Mouse (Mus musculus) ZHBTc4 (cell line): ENCODE measurements around the gene Gm36864.
"Not testable (repeated sequence)": the region's sequence is repeated elsewhere in the genome, so short reads cannot be mapped to it uniquely, and the experiment has no call there.

Source experiments
- DNase-seq: peaks from one replicate; pipeline ENCODE4 v3.0.0-alpha.2; 2011; ENCODE audit warnings: low read depth, low spot score

The Gm36864 gene

GRCm38 (mm10) chr7:44235909-44236308 lies at the start of gene Gm36864:
TSS of gene Gm36864 (plus strand) at chr7:44236177.
- no peak for DNase-seq

GRCm38 (mm10) chr7:44186516-44186915 lies 49.5 kb upstream of the Gm36864 start:
- DNase-seq = not testable (repeated sequence)

GRCm38 (mm10) chr7:44187936-44188335 lies 48.0 kb upstream of the Gm36864 start, which contains the start of gene Klk1b24:
TSS of gene Klk1b24 (plus strand) at chr7:44188236.
- DNase-seq = not testable (repeated sequence)

GRCm38 (mm10) chr7:44193466-44193865 lies 42.5 kb upstream of the Gm36864 start:
- DNase-seq = not testable (repeated sequence)

- DNase-seq = no peak
Observed at GRCm38 (mm10) chr7:44197891-44198290, 38.1 kb upstream of the Gm36864 start, which contains the start of gene Klk1b3. TSS of gene Klk1b3 (plus strand) at chr7:44198191.

- not testable (repeated sequence) for DNase-seq
Observed at GRCm38 (mm10) chr7:44207135-44207534, 28.8 kb upstream of the Gm36864 start, which contains the start of gene Klk1b4. TSS of gene Klk1b4 (plus strand) at chr7:44207435.

GRCm38 (mm10) chr7:44208307-44208706 lies 27.7 kb upstream of the Gm36864 start:
- no peak for DNase-seq

- no peak for DNase-seq
Observed at GRCm38 (mm10) chr7:44215645-44216044, 20.3 kb upstream of the Gm36864 start, which contains the start of gene Klk1b5. TSS of gene Klk1b5 (plus strand) at chr7:44215945.

- not testable (repeated sequence) for DNase-seq
Observed at GRCm38 (mm10) chr7:44221601-44222000, 14.4 kb upstream of the Gm36864 start.

- not testable (repeated sequence) for DNase-seq
Observed at GRCm38 (mm10) chr7:44222335-44222734, 13.6 kb upstream of the Gm36864 start.

- DNase-seq = peak; percentile 83
Observed at GRCm38 (mm10) chr7:44225076-44225475, 10.9 kb upstream of the Gm36864 start, which contains the start of gene Klk1. TSS of gene Klk1 (plus strand) at chr7:44225360.

GRCm38 (mm10) chr7:44239913-44240312 lies 3.9 kb downstream of the Gm36864 start:
- no peak for DNase-seq

GRCm38 (mm10) chr7:44240712-44241111 lies 4.7 kb downstream of the Gm36864 start:
- no peak for DNase-seq

GRCm38 (mm10) chr7:44241163-44241562 lies 5.2 kb downstream of the Gm36864 start:
- DNase-seq = no peak

GRCm38 (mm10) chr7:44244080-44244479 lies 8.1 kb downstream of the Gm36864 start:
- DNase-seq = no peak

GRCm38 (mm10) chr7:44246055-44246983 lies 10.3 kb downstream of the Gm36864 start, which contains the start of the genes 1700028J19Rik and 2410002F23Rik:
TSS of gene 1700028J19Rik (minus strand) at chr7:44246695.
TSS of gene 2410002F23Rik (plus strand) at chr7:44246722.
- DNase-seq = peak; percentile 93

- peak; percentile 85 for DNase-seq
Observed at GRCm38 (mm10) chr7:44246984-44247470, 11.1 kb downstream of the Gm36864 start.

- no peak for DNase-seq
Observed at GRCm38 (mm10) chr7:44247971-44248370, 12.0 kb downstream of the Gm36864 start.

- DNase-seq = no peak
Observed at GRCm38 (mm10) chr7:44249248-44249647, 13.3 kb downstream of the Gm36864 start.

GRCm38 (mm10) chr7:44250732-44251275 lies 14.8 kb downstream of the Gm36864 start:
- DNase-seq = not testable (repeated sequence)

GRCm38 (mm10) chr7:44253023-44253616 lies 17.1 kb downstream of the Gm36864 start:
- DNase-seq = no peak

GRCm38 (mm10) chr7:44254930-44255329 lies 19.0 kb downstream of the Gm36864 start:
- DNase-seq = no peak
